Mouse (Mus musculus) CH12.LX (cell line): ENCODE measurements around the gene Oxt.

Source experiments
- CHD1 ChIP-seq: IDR thresholded peaks from 2 replicates; pipeline ENCODE4 v1.6.1; 2012; ENCODE audit warnings: low read depth, low read length, improper control_type of control experiment, inconsistent platforms
- CHD2 ChIP-seq: IDR thresholded peaks from 2 replicates; pipeline ENCODE4 v1.6.1; 2011; ENCODE audit warnings: low read length, improper control_type of control experiment
- CTCF ChIP-seq, 2 experiments: IDR thresholded peaks in 1 of 2; conservative IDR thresholded peaks in 1 of 2; 2 replicates each; pipeline ENCODE4 v1.5.1; 2011 to 2012; ENCODE audit warnings: low read depth in 2 of 2, low read length in 2 of 2, improper control_type of control experiment in 1 of 2, inconsistent platforms in 1 of 2, mild to moderate bottlenecking in 1 of 2, moderate library complexity in 1 of 2
- EP300 ChIP-seq: IDR thresholded peaks from 2 replicates; pipeline ENCODE4 v1.6.1; 2011; ENCODE audit warnings: low read length, improper control_type of control experiment
- MAFK ChIP-seq: IDR thresholded peaks from 2 replicates; pipeline ENCODE4 v1.6.1; 2011; ENCODE audit warnings: low read length, improper control_type of control experiment; ENCODE audit not compliant: insufficient replicate concordance
- MEF2A ChIP-seq: IDR thresholded peaks from 2 replicates; pipeline ENCODE4 v1.6.1; 2014; ENCODE audit warnings: low read depth, mild to moderate bottlenecking, inconsistent platforms, low read length, improper control_type of control experiment, borderline replicate concordance
- POLR2A ChIP-seq: IDR thresholded peaks from 2 replicates; pipeline ENCODE4 v1.6.1; 2011; ENCODE audit warnings: low read depth, mild to moderate bottlenecking, improper control_type of control experiment, low read length
- RAD21 ChIP-seq: IDR thresholded peaks from 2 replicates; pipeline ENCODE4 v1.6.1; 2011; ENCODE audit warnings: low read depth, mild to moderate bottlenecking, low read length, improper control_type of control experiment, moderate library complexity
- SMC3 ChIP-seq: IDR thresholded peaks from 2 replicates; pipeline ENCODE4 v1.6.1; 2011; ENCODE audit warnings: low read depth, low read length, improper control_type of control experiment
- USF1 ChIP-seq: IDR thresholded peaks from 2 replicates; pipeline ENCODE4 v1.6.1; 2014; ENCODE audit warnings: low read depth, mild to moderate bottlenecking, inconsistent platforms, low read length, improper control_type of control experiment
- USF2 ChIP-seq: conservative IDR thresholded peaks from 2 replicates; pipeline ENCODE4 v1.6.1; 2011; ENCODE audit warnings: low read depth, low read length, improper control_type of control experiment

GRCm38 (mm10) chr2:130618972-130619371 is 43.0 kb downstream of the Oxt start:
- TF ChIP-seq CTCF (conservative IDR thresholded peaks at IDR 0.05 in 1 of 2, IDR thresholded peaks at IDR 0.05 in 1 of 2; ENCODE audit: low read depth in 2 of 2, low read length in 2 of 2) (no peak), MAFK (no peak), EP300 (no peak), CHD1 (no peak), POLR2A (no peak), CHD2 (no peak), USF1 (no peak), SMC3 (no peak), RAD21 (no peak), USF2 (no peak), MEF2A (no peak)
